Mouse (Mus musculus) megakaryocyte progenitor cell, adult 5-6 weeks (primary cell): ENCODE results near the gene Fyb. TPM values are rescaled to one million over a fixed set of nuclear protein-coding genes. Genes with fewer than 3 reads are reported as not detected.
"Not testable (repeated sequence)": the region's sequence is repeated elsewhere in the genome, so short reads cannot be mapped to it uniquely, and the experiment has no call there.

Experiments
- ATAC-seq: replicated peaks from 2 replicates; pipeline ENCODE4 v1.8.0; 2016; ENCODE audit warnings: mild to moderate bottlenecking, moderate TSS enrichment, inconsistent platforms; ENCODE audit not compliant: poor library complexity
- total RNA-seq, 2 experiments: library from RNA; stranded (forward) in 1 of 2; stranded (reverse) in 1 of 2; fragments of 157-497, 149-512 nt in 1 of 2; fragments of 200-1000 nt in 1 of 2; gene quantifications; 2 replicates each; pipeline versions ENCODE4 v1.2.3 to v1.2.4; 2015 to 2017

Gene Fyb
- total RNA-seq, 2 experiments from 2014 or later, result 7.2 to 42.1 TPM

DNA sequence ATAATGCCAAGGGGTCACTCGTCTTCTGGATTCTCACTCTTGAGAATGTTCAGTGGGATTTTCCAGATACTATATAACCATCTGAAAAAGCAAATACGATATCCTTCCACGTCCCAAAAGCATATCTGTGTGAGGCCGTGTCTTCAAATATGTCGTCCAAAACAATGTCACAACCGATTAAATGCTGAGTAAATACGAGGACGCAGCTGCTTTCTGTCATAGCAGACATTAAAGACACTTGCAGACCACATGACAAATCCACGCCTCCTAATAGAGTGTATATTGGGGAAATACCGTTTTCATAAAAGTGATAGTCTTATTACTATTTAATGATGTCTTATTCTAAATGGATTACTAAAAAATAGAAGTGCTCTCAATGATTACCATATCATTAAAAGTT lies 38.0 kb downstream of the Fyb start:
- no peak for ATAC-seq

GRCm38 (mm10) chr15:6562161-6562560 lies 39.5 kb downstream of the Fyb start:
- 0 out of 2 replicates have a peak, but pooled peaks have one; percentile 26 for ATAC-seq

DNA sequence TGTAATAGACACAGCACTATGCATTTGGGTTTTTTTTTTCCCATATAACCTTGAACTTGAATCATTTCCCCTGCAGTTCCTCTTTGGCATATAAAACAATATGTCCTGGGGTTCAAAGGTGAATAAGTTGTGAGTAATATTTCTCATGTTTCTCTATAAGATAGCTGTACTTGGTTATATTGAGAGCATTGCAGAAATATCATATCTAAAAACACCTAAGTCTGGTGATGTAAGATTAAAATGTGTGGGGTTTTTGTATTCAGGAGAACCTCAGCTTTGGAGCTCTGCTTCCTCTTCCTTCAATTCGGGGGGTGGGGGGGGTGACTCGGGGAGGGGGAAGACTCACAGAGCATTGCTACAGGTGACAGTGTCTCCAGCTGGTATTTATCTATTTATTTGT lies 40.0 kb downstream of the Fyb start:
- no peak for ATAC-seq

DNA sequence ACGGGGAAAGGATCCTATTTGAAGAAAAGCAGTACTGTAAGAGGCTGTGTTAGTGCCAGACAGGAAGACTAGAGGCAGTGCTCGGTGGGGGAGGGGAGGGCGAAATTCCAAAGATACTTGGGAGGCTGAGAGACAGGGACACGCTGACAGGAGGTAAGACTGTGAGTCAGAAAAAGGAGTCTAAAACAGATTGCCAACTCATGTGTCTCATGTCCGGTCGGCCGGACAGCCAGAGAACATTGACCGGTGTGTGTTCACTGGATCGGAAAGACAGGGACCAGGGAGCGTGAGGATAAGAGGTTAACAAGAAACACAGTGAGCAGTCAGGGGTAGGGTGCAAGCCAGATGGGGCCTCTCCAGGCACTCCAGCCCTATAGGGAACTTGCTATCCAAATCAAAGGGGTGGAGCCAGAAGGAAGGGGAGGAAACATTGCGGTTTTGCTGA lies 42.3 kb downstream of the Fyb start:
- peak; percentile 71 for ATAC-seq

GRCm38 (mm10) chr15:6565873-6566272 lies 43.2 kb downstream of the Fyb start:
- no peak for ATAC-seq

- ATAC-seq, result no peak
Observed at GRCm38 (mm10) chr15:6567993-6568392, 45.3 kb downstream of the Fyb start.

GRCm38 (mm10) chr15:6568605-6569004 lies 46.0 kb downstream of the Fyb start:
- ATAC-seq, result no peak

- ATAC-seq, result peak; percentile 69
Observed at GRCm38 (mm10) chr15:6569074-6569473, 46.4 kb downstream of the Fyb start.

DNA sequence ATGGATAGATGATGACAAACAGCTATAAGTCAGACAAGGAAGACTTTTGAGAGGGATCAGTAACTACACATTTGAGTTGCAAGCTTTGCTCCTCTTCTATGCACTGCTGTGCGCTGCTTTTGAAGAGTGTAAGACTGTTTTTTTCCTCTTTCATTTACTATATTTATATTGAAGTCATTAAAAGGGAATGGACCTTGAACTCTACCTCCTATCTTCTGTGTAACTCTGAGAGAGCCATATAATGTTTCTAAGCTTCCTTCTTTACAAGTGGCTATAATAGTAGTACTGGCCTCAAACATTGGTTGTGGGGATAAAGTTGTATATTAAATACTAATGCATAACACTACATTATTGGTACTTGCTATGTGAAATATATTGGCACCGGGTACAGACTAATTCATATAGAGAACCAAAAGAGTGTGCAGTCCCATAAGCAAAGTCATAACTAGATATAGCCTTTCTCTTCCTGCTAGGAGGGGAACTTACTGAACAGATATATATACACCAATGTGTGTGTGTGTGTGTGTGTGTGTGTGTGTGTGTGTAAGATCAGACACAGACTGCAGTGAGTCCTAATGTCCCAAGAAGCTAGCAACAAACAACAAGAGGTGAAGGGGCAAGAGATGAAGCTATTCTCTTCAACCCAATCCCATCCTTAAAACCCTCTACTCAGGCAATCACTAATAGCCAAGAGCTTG lies 47.7 kb downstream of the Fyb start:
- no peak for ATAC-seq

DNA sequence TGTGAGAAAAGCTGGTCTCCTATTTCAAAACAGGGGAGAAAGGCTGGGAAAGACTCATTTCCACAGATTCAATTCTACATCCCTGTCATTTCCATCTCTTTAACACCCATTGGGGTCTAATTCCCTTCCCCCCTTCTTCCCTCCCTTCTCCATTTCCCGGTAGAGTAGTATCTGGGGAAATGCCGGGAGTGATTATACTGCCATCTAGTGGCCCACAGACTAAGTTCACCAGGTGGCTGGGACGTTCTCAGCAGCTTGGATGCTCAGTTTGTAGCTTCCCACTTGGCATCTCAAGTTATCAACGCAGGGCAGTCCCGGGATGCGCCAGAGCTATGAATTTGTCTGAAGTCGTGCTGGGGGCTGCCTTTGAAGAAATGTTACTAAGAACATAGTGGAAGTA lies 48.2 kb downstream of the Fyb start:
- peak; percentile 52 for ATAC-seq

DNA sequence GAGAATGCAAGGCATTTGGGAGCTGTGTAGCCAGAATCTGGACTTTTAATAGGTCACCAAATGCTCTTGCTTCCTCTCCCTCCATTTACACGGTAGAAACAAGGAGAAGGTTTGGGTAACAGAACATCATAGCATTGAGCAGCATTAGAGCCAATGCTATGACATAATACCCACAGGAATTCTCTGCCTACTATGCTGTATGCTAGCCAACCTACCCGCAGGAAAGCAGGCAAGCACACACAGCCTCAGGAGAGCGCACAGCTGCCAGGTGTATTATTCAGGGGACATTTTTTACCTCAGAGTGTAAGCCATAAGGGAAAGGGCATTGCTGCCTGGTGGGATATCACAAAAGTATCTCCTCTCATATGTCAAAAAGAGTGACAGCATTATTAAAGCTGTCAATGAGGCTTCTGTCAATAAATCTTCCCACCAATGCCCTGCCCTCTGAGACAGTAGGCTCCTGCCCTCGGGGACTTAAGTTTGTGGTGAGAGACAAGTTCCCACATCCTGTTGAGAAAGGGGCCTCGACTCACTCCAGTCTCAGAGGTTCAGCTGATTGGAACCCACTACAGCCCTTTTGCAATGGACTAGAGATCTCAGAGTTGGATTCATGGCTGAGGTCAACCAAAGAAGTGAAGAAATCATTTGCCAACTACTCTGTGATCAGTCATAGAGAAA lies 51.8 kb downstream of the Fyb start:
- ATAC-seq, result peak; percentile 81

- peak; percentile 54 for ATAC-seq
Observed at GRCm38 (mm10) chr15:6577971-6578370, 55.3 kb downstream of the Fyb start.

DNA sequence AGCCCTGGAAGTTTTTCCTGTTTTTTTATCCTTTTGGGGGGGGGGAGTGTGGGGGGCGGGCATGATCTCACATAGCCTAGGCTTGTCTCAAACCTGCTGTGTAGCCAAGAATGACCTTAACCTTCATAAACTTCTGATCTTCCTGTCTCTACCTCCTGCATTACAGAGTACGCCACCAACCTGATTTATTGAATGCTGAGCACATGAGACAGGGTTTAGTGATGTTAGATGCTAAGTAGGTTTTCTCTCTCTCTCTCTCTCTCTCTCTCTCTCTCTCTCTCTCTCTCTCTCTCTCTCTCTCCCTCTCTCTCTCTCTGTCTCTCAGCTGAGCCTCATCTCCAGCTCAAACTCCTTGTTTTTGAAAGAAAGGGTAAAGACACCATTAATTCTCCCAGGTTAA lies 56.0 kb downstream of the Fyb start:
- ATAC-seq, result no peak

DNA sequence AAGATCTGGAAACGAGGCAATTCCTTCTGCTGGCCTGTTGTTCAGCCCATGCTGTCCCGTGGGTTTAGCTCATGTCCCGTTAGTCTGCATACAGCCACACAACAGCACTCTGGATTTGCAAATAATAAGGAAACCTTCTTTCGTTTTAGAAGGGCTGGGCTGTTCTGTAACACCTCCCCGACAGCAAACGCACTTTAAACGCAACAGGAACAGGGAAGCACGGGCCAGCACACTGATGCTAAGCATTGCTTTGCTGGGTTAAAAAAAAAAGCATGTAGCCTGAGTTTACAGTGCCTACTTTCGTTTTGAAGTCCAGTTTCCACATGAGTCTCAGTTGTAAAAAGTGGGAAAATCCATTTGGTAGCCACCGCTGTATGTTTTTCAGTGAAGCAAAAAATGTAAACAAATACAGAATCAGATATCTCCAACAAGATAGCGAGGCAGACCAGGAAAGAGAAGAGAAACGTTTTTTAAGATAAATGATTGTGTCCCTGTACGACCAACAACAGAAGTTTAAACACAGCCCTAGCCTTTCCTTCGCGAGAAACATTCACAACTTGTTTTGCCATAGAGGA lies 56.6 kb downstream of the Fyb start:
- ATAC-seq, result peak; percentile 13; the same call in 1 of the 2 replicates

DNA sequence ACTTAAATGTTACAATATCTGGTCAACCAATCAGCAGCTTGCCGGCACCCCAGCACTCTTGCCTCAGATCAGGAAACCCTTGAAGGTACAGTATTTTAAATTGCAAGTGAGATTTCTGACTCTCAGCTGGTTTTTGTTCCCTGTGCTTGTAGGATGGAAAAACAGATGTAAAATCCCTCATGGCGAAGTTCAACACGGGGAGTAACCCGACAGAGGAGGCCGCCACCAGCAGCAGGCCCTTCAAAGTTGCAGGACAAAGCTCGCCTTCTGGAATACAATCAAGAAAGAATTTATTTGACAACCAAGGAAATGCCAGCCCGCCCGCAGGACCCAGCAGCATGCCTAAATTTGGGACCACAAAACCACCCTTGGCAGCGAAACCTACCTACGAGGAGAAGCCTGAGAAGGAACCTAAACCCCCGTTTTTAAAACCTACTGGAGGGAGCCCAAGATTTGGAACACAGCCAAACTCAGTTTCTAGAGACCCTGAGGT lies 57.2 kb downstream of the Fyb start:
- ATAC-seq, result peak; percentile 72

DNA sequence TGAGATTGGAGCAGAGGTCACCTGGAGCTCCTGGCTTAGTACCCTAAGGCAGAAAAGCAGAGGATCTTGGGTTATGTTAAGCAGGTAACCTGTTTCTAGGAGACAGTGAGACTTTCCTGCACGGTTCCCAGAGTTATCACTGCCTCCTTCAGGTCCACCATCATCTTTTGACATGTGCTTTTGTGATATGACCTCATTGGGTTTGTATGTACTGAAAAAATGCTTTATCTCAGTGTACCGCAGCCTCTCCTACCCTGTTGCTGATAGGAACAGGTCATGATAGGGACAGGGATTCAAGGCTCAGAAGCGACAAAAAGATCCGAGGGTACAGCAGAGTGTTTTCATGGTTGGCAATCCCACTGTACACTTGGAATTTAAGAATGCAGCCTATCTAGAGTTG lies 62.0 kb downstream of the Fyb start:
- peak; percentile 71 for ATAC-seq

DNA sequence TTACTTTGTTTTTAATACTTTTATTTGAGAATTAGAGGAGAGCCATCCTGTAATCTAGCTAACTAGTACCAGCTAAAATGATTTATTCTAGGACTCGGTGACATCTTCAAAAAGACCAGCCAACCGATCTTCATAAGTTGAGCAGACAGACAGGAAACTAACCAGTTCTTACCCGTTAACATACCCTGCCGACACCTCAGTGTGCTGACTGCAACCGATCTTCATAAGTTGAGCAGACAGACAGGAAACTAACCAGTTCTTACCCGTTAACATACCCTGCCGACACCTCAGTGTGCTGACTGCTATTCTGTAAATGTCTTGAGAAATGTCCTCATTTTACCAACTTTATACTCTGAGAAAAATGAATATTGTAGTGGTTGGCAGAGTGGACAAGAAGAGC lies 63.7 kb downstream of the Fyb start:
- ATAC-seq, result not testable (repeated sequence)

DNA sequence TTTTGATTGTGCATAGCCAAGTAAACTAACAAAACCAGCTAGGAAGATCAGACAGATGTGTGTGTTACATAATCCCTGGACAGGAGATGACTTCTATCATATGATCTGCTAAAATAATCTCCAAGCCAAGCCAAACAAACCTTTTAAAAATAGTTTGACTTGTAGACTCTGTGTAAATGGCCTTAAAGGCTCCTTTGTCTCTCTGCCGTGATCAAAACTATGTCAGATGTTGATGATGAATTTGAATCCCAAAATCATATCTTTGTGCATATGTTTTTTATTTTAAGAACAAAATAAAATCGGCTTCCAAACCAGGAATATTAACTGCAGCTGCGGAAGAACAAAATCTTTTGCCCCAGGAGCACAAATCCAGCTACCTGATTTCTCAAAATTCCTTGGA lies 64.9 kb downstream of the Fyb start:
- no peak for ATAC-seq

DNA sequence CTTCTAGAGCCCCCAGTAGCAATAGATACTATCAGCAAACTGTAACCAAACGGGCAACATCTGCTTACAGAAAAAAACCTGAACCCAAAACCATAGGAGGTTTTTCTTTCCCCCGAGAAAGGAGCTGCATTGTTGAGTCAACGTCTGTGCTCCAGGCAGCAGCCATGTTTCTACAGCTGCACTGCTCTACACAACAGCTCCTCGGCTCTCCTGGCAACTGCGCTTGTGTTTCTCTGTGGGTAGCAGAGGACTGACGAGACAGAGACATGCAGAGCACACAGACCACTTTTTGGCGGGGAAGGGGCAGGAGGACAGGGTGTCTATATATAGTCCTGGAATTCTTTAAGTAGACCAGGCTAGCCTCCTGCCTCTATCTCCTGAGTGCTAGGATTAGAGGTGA lies 65.5 kb downstream of the Fyb start:
- ATAC-seq, result no peak

GRCm38 (mm10) chr15:6590846-6591451 lies 68.3 kb downstream of the Fyb start:
- ATAC-seq, result 0 out of 2 replicates have a peak, but pooled peaks have one; percentile 11

- no peak for ATAC-seq
Observed at GRCm38 (mm10) chr15:6591527-6591926, 68.9 kb downstream of the Fyb start.
